In genomic region chr17:32757331-32757730, GRCm38 (mm10) we compare ENCODE assay signal across 20 mouse cellular contexts. TPM values are rescaled to one million over a fixed set of nuclear protein-coding genes. Genes with fewer than 3 reads are reported as not detected.
DNase-seq lines count a peak whose midpoint lies in the region; TF ChIP-seq lines count a peak whose summit lies in the region.
"Had no signal": no experiment of that assay in that cellular context is flagged by ENCODE, and none has a peak within 500 bp of the region (broad histone marks: within the 10 kb centered on the region; RNA-seq: fewer than 3 reads in every experiment).

No protein-coding gene starts in this region.

- H3K27me3 ChIP-seq in midbrain, embryonic 10.5 days (ENCODE audit: low read depth, poor library complexity, severe bottlenecking): no peaks in the 10 kb centered on the region
- H3K27me3 ChIP-seq: embryonic facial prominence, embryonic 12.5 days; forebrain, embryonic 13.5 days; forebrain, embryonic 15.5 days had no signal

- H3K27ac ChIP-seq in ES-E14 (ENCODE audit: insufficient read depth, low read depth, low read length, poor library complexity, severe bottlenecking): no peak overlapping the region
- H3K27ac ChIP-seq in midbrain, embryonic 10.5 days (replicated peaks): no peak overlapping the region
- H3K27ac ChIP-seq: embryonic facial prominence, embryonic 10.5 days; embryonic facial prominence, embryonic 12.5 days; forebrain, embryonic 13.5 days; forebrain, embryonic 15.5 days had no signal

- no peaks in the 10 kb centered on the region for H3K9me3 ChIP-seq in ES-E14 (ENCODE audit: control insufficient read depth, insufficient read depth, low read depth, low read length)
- no peaks in the 10 kb centered on the region for H3K9me3 ChIP-seq in midbrain, embryonic 10.5 days (replicated peaks)
- H3K9me3 ChIP-seq: embryonic facial prominence, embryonic 10.5 days; embryonic facial prominence, embryonic 12.5 days; forebrain, embryonic 13.5 days; forebrain, embryonic 15.5 days had no signal

- in situ Hi-C loops in ES-E14 (cut with MboI; ENCODE audit: low sequenced_read_pairs in 2 of 2, unreplicated experiment in 2 of 2): no loop called here

- H3K36me3 ChIP-seq in ES-E14 (ENCODE audit: control insufficient read depth, insufficient read depth, low read length, poor library complexity, severe bottlenecking): no peaks in the 10 kb centered on the region
- H3K36me3 ChIP-seq in midbrain, embryonic 10.5 days: no peaks in the 10 kb centered on the region
- H3K36me3 ChIP-seq: embryonic facial prominence, embryonic 10.5 days; embryonic facial prominence, embryonic 12.5 days; forebrain, embryonic 15.5 days had no signal

- intact Hi-C loops in left cerebral cortex, postnatal 14 days (cut with DNase I): no loop called here

- H3K4me3 ChIP-seq in ES-E14 (ENCODE audit: insufficient read depth in 1 of 2, low read depth in 1 of 2, low read length in 2 of 2, poor library complexity in 1 of 2, severe bottlenecking in 1 of 2): no peak overlapping the region
- no peak overlapping the region for H3K4me3 ChIP-seq in midbrain, embryonic 10.5 days
- H3K4me3 ChIP-seq: embryonic facial prominence, embryonic 10.5 days; embryonic facial prominence, embryonic 12.5 days; forebrain, embryonic 13.5 days; forebrain, embryonic 15.5 days had no signal

- 71% methylated on average over 5 of the region's 5 CpGs for WGBS in midbrain, embryonic 10.5 days

- DNase-seq in ES-CJ7 (ENCODE audit: low read depth, low spot score): peak; percentile 68
- peak; percentile 63 for DNase-seq in ES-E14 (ENCODE audit: low read depth, low spot score)
- DNase-seq in WW6 (ENCODE audit: low read depth, low spot score): peak; percentile 26
- no peak for DNase-seq in left cerebral cortex, postnatal 14 days (ENCODE audit: low spot score in 2 of 2)
- DNase-seq in midbrain, embryonic 10.5 days (ENCODE audit: low spot score): no peak
- no peak for DNase-seq in thymus, postnatal 36 days
- DNase-seq: adrenal gland, adult 8-10 months; adrenal gland, postnatal 14 days; adrenal gland, postnatal 36 days; cerebellum, adult 11-12 months; cerebellum, adult 2 months; cerebellum, adult 9-10 months; cerebellum, postnatal 10 days; cerebellum, postnatal 25 days; forebrain, postnatal 0 days had no signal

- H3K4me1 ChIP-seq in ES-E14 (ENCODE audit: control insufficient read depth in 2 of 2, insufficient read depth in 2 of 2, low read length in 2 of 2, poor library complexity in 1 of 2): peaks cover 2 to 8% of the 10 kb centered on the region in 2 experiments; a peak in 1 of 4 replicates
- peaks cover 8% of the 10 kb centered on the region for H3K4me1 ChIP-seq in midbrain, embryonic 10.5 days
- H3K4me1 ChIP-seq: embryonic facial prominence, embryonic 10.5 days; embryonic facial prominence, embryonic 12.5 days; forebrain, embryonic 13.5 days; forebrain, embryonic 15.5 days had no signal

- H3K9ac ChIP-seq in ES-E14 (ENCODE audit: insufficient read depth, low read depth, low read length, poor library complexity, severe bottlenecking): no peak overlapping the region
- H3K9ac ChIP-seq: embryonic facial prominence, embryonic 12.5 days; forebrain, embryonic 13.5 days; forebrain, embryonic 15.5 days; forebrain, postnatal 0 days had no signal

TF ChIP-seq in ES-E14, 5 proteins besides CTCF, POLR2A, EP300 and RAD21:
- no peak for TF ChIP-seq MAFK (IDR thresholded peaks at IDR 0.05; ENCODE audit: insufficient read depth, low read depth, low read length)
- TF ChIP-seq HCFC1 (IDR thresholded peaks at IDR 0.05; ENCODE audit: borderline replicate concordance, insufficient read depth, low read length): no peak
- no peak; the same call in 1 of the 2 replicates for TF ChIP-seq CHD2 (IDR thresholded peaks at IDR 0.05; ENCODE audit: low read depth, low read length)
- no peak for TF ChIP-seq ZNF384 (IDR thresholded peaks at IDR 0.05; ENCODE audit: low read depth, low read length)
- TF ChIP-seq ZC3H11A (IDR thresholded peaks at IDR 0.05; ENCODE audit: borderline replicate concordance, low read depth, low read length): no peak

RNA-seq across cellular contexts. Expression of gene Zfp871, which starts 30.8 kb away (rescaled TPM):
- total RNA-seq in ES-E14 (2012; rRNA removed): 21.6 and 21.9 TPM in 2 replicates
- total RNA-seq in left cerebral cortex, postnatal 14 days (2021): 10 to 100 TPM; 74.4 to 87.0 TPM
- 49.4 and 52.8 TPM in 2 replicates for polyA plus RNA-seq in midbrain, embryonic 10.5 days (2016; fragmentation: Nextera tagmentation; extraction: Ambion mirVana)

RNA-seq across cellular contexts. Expression of gene Zfp811, which starts 52.4 kb away (rescaled TPM):
- total RNA-seq in ES-E14 (2012; rRNA removed): 1.6 and 2.1 TPM in 2 replicates
- total RNA-seq in left cerebral cortex, postnatal 14 days (2021): 1 to 10 TPM; 8.0 to 8.5 TPM
- polyA plus RNA-seq in midbrain, embryonic 10.5 days (2016; fragmentation: Nextera tagmentation; extraction: Ambion mirVana): 30.1 and 44.5 TPM in 2 replicates
- total RNA-seq: MEL had no signal

Comparison
In these comparisons a context has a peak if more than half of its experiments do, and no peak if none do; other contexts are left out.
1. DNase-seq: peak in ES-CJ7 (single experiment), ES-E14 (single experiment) and WW6 (single experiment); none in left cerebral cortex, postnatal 14 days (0 of 2), midbrain, embryonic 10.5 days (single experiment) and thymus, postnatal 36 days (0 of 2).